8 mouse cellular contexts compared by ENCODE assay signal in genomic region chr10:39066962-39067361, GRCm38 (mm10).
A peak's percentile ranks its signal among the peaks of the same experiment; 100 is the strongest.
DNase-seq lines count a peak whose midpoint lies in the region; ATAC-seq and TF ChIP-seq lines count a peak whose summit lies in the region.

No protein-coding gene starts in this region.

- no peaks in the 10 kb centered on the region for H3K9me3 ChIP-seq in heart, embryonic 10.5 days
- no peaks in the 10 kb centered on the region for H3K9me3 ChIP-seq in lung, embryonic 14.5 days (ENCODE audit: low read depth, low read length)

- H3K27me3 ChIP-seq in C2C12 (ENCODE audit: control insufficient read depth, insufficient read depth, insufficient read length): no peaks in the 10 kb centered on the region
- H3K27me3 ChIP-seq in heart, embryonic 10.5 days (ENCODE audit: insufficient read depth, poor library complexity, severe bottlenecking): no peaks in the 10 kb centered on the region
- no peaks in the 10 kb centered on the region for H3K27me3 ChIP-seq in lung, embryonic 14.5 days (ENCODE audit: insufficient read depth, low read length)

- TF ChIP-seq CTCF in C2C12 (IDR thresholded peaks at IDR 0.05; ENCODE audit: control insufficient read depth, insufficient read depth, insufficient read length): peak; percentile 22
- peak; percentile 83 for TF ChIP-seq CTCF in lung, embryonic 14.5 days (IDR thresholded peaks at IDR 0.05; ENCODE audit: low read depth)

- H3K4me1 ChIP-seq in heart, embryonic 10.5 days: no peaks in the 10 kb centered on the region
- no peaks in the 10 kb centered on the region for H3K4me1 ChIP-seq in lung, embryonic 14.5 days (ENCODE audit: insufficient read depth)

- H3K4me2 ChIP-seq in lung, embryonic 14.5 days: no peak overlapping the region

- no peaks in the 10 kb centered on the region for H3K79me3 ChIP-seq in C2C12 (ENCODE audit: low read depth)

- H3K27ac ChIP-seq in heart, embryonic 10.5 days: no peak overlapping the region
- H3K27ac ChIP-seq in lung, embryonic 14.5 days (ENCODE audit: low read depth): no peak overlapping the region

- H3K9ac ChIP-seq in lung, embryonic 14.5 days: no peak overlapping the region

- no peaks in the 10 kb centered on the region for H3K79me2 ChIP-seq in C2C12 (ENCODE audit: control insufficient read depth, insufficient read depth)

- H3ac ChIP-seq in C2C12 (ENCODE audit: control insufficient read depth, insufficient read length, low read depth): no peak overlapping the region

- peak; percentile 74; the same call in 1 of the 2 replicates for ATAC-seq in lung, embryonic 14.5 days (ENCODE audit: insufficient read depth)

- no peak overlapping the region for H3K4me3 ChIP-seq in C2C12 (ENCODE audit: insufficient read depth, poor library complexity, severe bottlenecking)
- H3K4me3 ChIP-seq in heart, embryonic 10.5 days: no peak overlapping the region
- no peak overlapping the region for H3K4me3 ChIP-seq in lung, embryonic 14.5 days (ENCODE audit: low read depth, low read length)

- H3K36me3 ChIP-seq in C2C12 (ENCODE audit: control insufficient read depth, insufficient read depth): no peaks in the 10 kb centered on the region
- H3K36me3 ChIP-seq in heart, embryonic 10.5 days: peaks cover 65% of the 10 kb centered on the region
- H3K36me3 ChIP-seq in lung, embryonic 14.5 days (ENCODE audit: insufficient read depth): peaks cover 51% of the 10 kb centered on the region

- peak; percentile 90 for DNase-seq in adipocyte (ENCODE audit: low spot score)
- peak; percentile 49 for DNase-seq in embryo, embryonic 11.5 days (ENCODE audit: low read depth, low spot score)
- peak; percentile 83 for DNase-seq in heart, embryonic 10.5 days (ENCODE audit: low spot score)
- peak; percentile 85 for DNase-seq in kidney, postnatal 10 days
- DNase-seq in lung, embryonic 14.5 days: peak; percentile 89
- peak; percentile 76 for DNase-seq in retina, postnatal 1 day
- DNase-seq in thymus, postnatal 4 days: peak; percentile 88

TF ChIP-seq in C2C12, 6 proteins besides CTCF, POLR2A, EP300 and RAD21:
- no peak for TF ChIP-seq CEBPB (IDR thresholded peaks at IDR 0.05; ENCODE audit: low read depth)
- TF ChIP-seq FOSL1 (IDR thresholded peaks at IDR 0.05; ENCODE audit: insufficient read depth, low read length, poor library complexity, severe bottlenecking): no peak
- TF ChIP-seq MYOD1 (IDR thresholded peaks at IDR 0.05; ENCODE audit: control insufficient read depth, insufficient read length, low read depth): no peak
- TF ChIP-seq MAX (IDR thresholded peaks at IDR 0.05): no peak
- TF ChIP-seq USF1 (IDR thresholded peaks at IDR 0.05; ENCODE audit: low read depth): no peak
- TF ChIP-seq MYOG (IDR thresholded peaks at IDR 0.05; ENCODE audit: control insufficient read depth, extremely low read depth, insufficient read length): no peak
